Mouse (Mus musculus) kidney, adult 18-20 months (tissue): ENCODE results near the gene Gm21861.
"Not testable (repeated sequence)": the region's sequence is repeated elsewhere in the genome, so short reads cannot be mapped to it uniquely, and the experiment has no call there.

ENCODE experiments used
- DNase-seq: peaks from one replicate; pipeline ENCODE4 v3.0.0; 2021

The Gm21861 gene

GRCm38 (mm10) chrY:58814497-58814896, at the start of gene Gm21861:
Gene Gm21861 (minus strand): TSS chrY:58814597.
- DNase-seq: not testable (repeated sequence)
